Mouse (Mus musculus): ENCODE measurements around the gene Cmip. TPM values are rescaled to one million over a fixed set of nuclear protein-coding genes. Genes with fewer than 3 reads are reported as not detected.
A peak's percentile ranks its signal among the peaks of the same experiment; 100 is the strongest.

Gene Cmip
- polyA plus RNA-seq, 1 experiment from 2014 or later, result 18.7 TPM

DNA sequence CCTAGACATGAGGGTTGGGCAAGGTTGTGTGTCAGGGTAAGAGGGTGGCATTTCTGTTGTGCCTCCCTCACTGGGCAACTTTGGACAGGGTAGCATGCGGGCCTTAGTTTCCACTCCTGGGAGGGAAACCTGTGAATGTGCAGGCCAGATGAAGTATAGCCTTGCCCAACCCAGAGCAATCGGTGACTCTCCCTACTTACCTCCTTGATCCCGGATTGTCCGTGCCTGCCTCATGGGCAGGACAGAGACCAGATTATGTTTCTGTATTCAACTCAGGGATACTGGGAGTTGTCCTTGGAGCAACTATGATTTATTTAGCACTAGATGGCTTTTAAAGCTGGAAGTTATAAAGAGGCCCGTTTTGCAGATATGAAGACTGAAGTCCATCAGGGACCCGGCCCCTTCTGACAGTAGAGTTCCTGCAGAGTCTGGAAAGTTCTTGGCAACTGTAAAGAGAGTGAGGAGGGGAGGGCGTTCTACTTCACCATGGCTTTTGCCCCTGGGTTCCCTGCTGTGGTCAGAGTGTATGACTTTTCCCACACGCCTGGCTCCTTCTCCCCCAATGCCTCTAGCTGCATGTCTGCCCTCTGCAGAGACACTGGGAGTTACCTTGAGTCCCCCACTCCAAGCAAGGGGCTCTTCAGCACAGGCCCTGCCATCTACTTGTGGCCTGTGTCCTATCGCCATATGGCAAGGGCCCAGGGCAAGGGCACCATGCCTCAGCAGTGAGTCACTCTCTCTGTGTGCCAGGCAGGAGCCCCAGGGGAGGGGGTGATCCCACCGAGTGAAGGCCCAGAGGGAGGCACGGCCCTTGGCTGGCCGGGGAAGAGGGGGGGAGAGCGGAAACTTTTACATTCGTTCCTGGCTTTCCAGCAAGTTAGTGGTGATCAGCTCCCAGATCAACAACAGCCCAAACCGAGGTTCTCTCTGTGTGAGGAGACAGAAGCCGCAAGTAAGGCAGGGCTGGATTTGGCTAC is 100.9 kb downstream of the Cmip start:
- H3K4me1 ChIP-seq, result peaks cover 95% of the 10 kb centered on the region
- H3K4me2 ChIP-seq, result no peak overlapping the region
- no peak overlapping the region for H3K9ac ChIP-seq
- H3K9me3 ChIP-seq (replicated peaks), result no peaks in the 10 kb centered on the region
- peaks cover 17% of the 10 kb centered on the region; the same call in 1 of the 2 replicates for H3K36me3 ChIP-seq
- H3K4me3 ChIP-seq, result no peak overlapping the region
- H3K27ac ChIP-seq, result no peak overlapping the region
- no peak for ATAC-seq
- no peaks in the 10 kb centered on the region for H3K27me3 ChIP-seq (replicated peaks)
- WGBS (ENCODE audit: insufficient replicate concordance), result 85% methylated on average over 16 of the region's 16 CpGs

DNA sequence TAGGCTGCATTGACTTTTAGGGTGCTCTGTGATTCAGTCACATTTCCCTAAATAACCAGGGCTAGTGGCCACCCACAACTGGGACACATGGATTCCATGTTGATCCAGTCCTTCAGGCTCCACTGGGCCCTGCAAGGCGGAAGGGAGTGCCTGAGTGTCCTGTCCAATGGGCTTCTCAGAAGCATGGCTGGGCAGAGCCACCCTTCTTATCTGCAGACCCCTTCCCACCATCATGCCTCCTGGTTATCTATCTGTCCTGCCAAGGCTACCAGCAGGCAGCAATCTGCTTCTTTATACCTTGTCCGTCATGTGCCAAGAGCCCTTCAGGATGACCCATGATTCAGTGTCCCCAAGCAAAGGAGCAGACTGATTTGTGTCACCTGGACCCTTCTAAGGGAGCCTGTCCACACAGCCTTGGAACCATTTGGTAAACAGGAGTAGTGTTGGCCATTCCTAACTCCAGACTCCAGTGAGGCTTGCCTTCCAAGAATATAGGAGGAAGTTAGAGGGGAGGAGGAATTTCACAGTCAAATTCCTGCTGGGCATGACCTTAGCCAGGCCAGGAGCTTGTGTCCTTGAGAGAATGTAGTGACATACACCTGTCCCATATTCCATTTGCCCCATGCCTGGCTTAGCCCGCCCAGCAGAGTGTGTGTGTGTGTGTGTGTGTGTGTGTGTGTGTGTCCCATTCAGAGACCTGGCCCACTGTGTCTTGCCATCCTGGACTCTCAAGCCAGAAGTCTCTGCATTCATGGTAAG is 103.5 kb downstream of the Cmip start:
- Histone ChIP-seq H3K4me2 (peak overlapping the region; percentile 43), H3K9ac (peak overlapping the region; percentile 18; the same call in 1 of the 2 replicates), H3K36me3 (0 out of 2 replicates have a peak, but pooled peaks cover 11% of the 10 kb centered on the region), H3K9me3 (replicated peaks) (no peaks in the 10 kb centered on the region), H3K27ac (peak overlapping the region; percentile 71), H3K4me1 (peaks cover 84% of the 10 kb centered on the region), H3K4me3 (no peak overlapping the region), H3K27me3 (replicated peaks) (no peaks in the 10 kb centered on the region)
- ATAC-seq, result peak; percentile 91
- WGBS (ENCODE audit: insufficient replicate concordance), result 56% methylated on average over 3 of the region's 3 CpGs

DNA sequence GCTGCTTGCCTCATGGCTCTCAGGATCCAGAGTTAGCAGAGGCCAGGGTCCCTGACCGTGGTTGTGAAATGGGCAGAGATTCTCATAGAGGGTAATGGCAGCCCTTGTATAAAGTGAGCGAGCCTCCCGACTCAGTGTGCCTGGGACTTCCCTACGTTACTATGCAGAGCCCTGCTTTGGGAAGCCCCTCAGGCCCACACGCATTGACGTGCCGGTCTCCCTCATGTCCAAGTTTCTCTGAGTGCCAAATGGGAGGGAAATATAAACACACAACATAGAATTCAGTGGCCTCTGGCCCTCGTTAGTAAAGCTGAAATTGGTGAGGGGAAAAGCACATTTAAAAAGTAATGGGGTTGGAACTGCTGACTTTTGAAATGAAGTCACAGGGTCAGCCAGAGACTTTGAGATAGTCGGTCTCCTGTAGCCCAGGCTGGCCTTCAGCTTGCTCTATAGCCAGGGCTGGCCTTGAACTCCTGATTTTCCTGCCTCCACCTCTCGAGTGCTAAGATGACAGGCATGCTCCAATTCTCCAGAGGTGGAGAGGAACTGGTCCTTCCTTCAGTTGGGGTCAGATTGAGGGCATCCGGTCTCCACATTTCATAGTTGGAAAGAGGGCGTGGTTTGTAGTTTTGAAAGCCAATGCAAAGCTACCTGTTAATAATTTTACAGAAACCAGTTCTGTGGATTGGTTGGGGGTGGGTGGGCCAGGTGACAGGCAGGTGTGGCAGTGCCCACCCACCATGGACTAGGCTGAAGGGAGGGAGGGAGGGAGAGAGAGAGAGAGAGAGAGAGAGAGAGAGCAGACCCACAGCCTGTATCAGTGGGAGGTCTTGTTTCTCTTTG is 105.0 kb downstream of the Cmip start:
- Histone ChIP-seq H3K4me2 (no peak overlapping the region), H3K4me1 (peaks cover 82% of the 10 kb centered on the region), H3K27me3 (replicated peaks) (no peaks in the 10 kb centered on the region), H3K27ac (peak overlapping the region; percentile 18; the same call in 1 of the 2 replicates), H3K4me3 (no peak overlapping the region), H3K36me3 (0 out of 2 replicates have a peak, but pooled peaks cover 4% of the 10 kb centered on the region), H3K9me3 (replicated peaks) (no peaks in the 10 kb centered on the region), H3K9ac (no peak overlapping the region)
- no peak for ATAC-seq
- WGBS (ENCODE audit: insufficient replicate concordance), result 70% methylated on average over 12 of the region's 12 CpGs

DNA sequence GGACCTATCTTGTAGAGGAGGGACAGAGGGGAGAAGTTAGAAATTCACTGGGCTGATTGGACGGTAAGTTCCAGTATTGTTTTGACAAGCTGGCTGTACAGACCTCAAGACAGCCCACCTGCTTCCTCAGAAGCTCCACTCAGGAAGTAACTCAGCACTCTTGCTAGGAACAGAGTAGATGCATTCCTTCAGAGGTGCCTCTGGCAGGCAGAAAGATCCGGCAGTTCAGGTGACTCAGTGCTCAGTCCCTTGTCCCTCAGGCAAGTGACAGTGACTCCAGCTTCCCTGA is 105.5 kb downstream of the Cmip start:
- H3K27me3 ChIP-seq (replicated peaks), result no peaks in the 10 kb centered on the region
- H3K27ac ChIP-seq, result 0 out of 2 replicates have a peak overlapping the region, but pooled peaks have one; percentile 12
- no peak for ATAC-seq
- H3K4me1 ChIP-seq, result peaks cover 84% of the 10 kb centered on the region
- H3K4me3 ChIP-seq, result no peak overlapping the region
- WGBS (ENCODE audit: insufficient replicate concordance), result 36% methylated on average over 2 of the region's 2 CpGs
- no peak overlapping the region for H3K4me2 ChIP-seq
- 0 out of 2 replicates have a peak, but pooled peaks cover 4% of the 10 kb centered on the region for H3K36me3 ChIP-seq
- H3K9me3 ChIP-seq (replicated peaks), result no peaks in the 10 kb centered on the region
- no peak overlapping the region for H3K9ac ChIP-seq

DNA sequence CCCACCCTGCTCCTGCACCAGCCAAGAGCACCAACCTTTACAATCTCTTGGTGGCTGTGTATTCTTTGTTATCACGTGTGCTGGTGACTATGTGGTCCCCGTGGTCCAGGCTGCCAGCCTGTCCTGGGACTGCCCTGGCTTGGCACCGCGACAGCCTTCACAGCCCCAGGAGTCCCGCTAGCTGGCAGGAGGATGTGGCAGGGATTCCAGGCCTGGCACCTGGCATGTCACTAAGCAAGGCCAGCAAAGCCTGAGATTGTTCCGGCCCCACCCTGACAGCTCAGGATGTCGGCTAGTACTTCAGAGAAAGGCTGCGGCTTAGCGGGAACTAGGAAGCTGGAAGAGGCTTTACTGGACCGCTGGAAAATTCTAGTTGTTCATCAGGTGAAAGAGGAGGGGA is 106.4 kb downstream of the Cmip start:
- Histone ChIP-seq H3K4me2 (no peak overlapping the region), H3K9me3 (replicated peaks) (no peaks in the 10 kb centered on the region), H3K4me1 (peaks cover 84% of the 10 kb centered on the region), H3K27me3 (replicated peaks) (no peaks in the 10 kb centered on the region), H3K27ac (no peak overlapping the region), H3K9ac (no peak overlapping the region), H3K4me3 (no peak overlapping the region), H3K36me3 (no peaks in the 10 kb centered on the region)
- no peak for ATAC-seq
- 88% methylated on average over 10 of the region's 10 CpGs for WGBS (ENCODE audit: insufficient replicate concordance)

DNA sequence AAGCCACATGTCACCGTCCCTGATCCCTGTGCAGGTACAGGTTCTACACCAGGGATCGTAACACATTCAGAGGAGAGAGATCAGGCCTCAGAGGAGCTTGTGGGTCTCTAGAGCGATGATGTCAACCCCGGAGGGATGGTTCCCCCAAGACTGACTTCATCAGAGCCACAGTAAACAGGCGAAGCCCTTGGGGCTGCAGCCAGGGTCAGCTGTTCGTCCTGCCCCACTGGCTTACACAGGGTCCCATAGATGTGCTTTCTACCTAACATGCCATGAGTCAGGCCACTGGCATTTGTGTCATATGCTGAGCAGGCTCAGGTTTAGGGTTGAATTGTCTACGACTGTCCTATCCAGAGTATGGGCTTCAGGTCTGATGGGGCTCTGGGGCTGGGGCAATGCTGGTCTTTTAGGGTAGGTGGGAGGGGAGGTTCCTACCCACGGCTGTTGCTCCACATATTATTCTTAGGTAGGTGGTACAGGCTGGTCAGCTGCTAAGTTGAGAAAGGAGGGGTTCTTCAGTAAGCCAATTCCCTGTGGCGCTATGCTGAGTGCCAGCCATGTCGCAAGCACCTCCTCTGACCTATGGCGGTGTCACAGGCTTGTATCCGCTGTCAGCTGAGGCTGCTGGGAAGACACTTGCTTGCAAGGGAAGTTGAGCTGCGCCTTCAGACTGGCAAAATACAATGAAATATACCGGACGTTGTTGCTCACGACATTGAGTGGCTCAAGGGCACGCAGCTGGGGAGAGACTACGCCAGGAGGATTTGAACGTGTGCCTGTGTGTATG is 107.7 kb downstream of the Cmip start:
- H3K9me3 ChIP-seq (replicated peaks), result no peaks in the 10 kb centered on the region
- H3K27me3 ChIP-seq (replicated peaks), result no peaks in the 10 kb centered on the region
- no peak overlapping the region for H3K27ac ChIP-seq
- peaks cover 84% of the 10 kb centered on the region for H3K4me1 ChIP-seq
- no peak overlapping the region for H3K4me2 ChIP-seq
- H3K4me3 ChIP-seq, result no peak overlapping the region
- 79% methylated on average over 19 of the region's 19 CpGs for WGBS (ENCODE audit: insufficient replicate concordance)
- H3K9ac ChIP-seq, result no peak overlapping the region
- no peak for ATAC-seq
- H3K36me3 ChIP-seq, result no peaks in the 10 kb centered on the region

DNA sequence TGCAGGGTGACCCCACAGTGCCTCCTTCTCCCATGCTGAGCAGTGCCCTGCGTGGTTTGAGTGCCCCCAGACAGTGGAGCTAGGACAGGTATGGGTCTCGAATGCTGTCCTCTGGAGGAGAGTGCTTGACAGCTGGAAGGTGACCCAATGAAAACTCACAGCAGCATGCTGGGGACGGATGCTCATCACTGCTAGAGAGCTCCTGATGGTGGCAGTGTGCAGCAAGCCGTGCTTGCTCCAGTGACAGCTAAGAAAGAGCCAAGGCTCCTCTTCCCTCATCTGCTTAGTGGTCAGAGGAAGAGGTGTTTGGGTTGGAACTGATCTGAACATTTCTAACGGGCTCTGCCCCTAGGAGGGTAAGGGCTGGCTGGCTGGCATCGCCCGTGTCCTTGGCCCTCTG is 109.6 kb downstream of the Cmip start:
- Histone ChIP-seq H3K9ac (no peak overlapping the region), H3K4me3 (no peak overlapping the region), H3K4me1 (peaks cover 84% of the 10 kb centered on the region), H3K4me2 (no peak overlapping the region), H3K27ac (no peak overlapping the region), H3K36me3 (no peaks in the 10 kb centered on the region), H3K9me3 (replicated peaks) (no peaks in the 10 kb centered on the region), H3K27me3 (replicated peaks) (no peaks in the 10 kb centered on the region)
- ATAC-seq, result no peak
- 68% methylated on average over 7 of the region's 7 CpGs for WGBS (ENCODE audit: insufficient replicate concordance)

DNA sequence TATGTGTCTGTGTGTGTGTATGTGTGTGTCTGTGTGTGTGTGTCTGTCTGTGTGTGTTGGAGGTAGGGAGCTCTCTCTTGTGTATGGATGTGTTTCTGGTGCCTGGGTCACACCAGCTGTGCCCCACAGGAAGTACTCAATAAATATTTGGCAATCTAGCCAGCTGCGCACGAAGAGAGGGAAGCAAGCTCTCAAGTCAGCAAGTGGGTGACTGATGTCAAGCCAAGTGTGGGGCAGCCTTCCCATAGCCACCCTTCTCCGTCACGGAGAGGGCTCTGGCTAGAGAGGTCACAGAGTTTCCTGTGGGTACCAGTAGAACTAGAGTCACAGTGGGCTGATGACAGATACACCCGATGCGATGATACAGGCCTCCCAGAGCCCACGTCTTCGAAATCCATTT is 110.6 kb downstream of the Cmip start:
- no peak for ATAC-seq
- H3K9ac ChIP-seq, result no peak overlapping the region
- H3K27ac ChIP-seq, result no peak overlapping the region
- no peaks in the 10 kb centered on the region for H3K27me3 ChIP-seq (replicated peaks)
- H3K9me3 ChIP-seq (replicated peaks), result no peaks in the 10 kb centered on the region
- 0 out of 2 replicates have a peak, but pooled peaks cover 5% of the 10 kb centered on the region for H3K36me3 ChIP-seq
- 77% methylated on average over 8 of the region's 8 CpGs for WGBS (ENCODE audit: insufficient replicate concordance)
- H3K4me2 ChIP-seq, result no peak overlapping the region
- peaks cover 84% of the 10 kb centered on the region for H3K4me1 ChIP-seq
- H3K4me3 ChIP-seq, result no peak overlapping the region

DNA sequence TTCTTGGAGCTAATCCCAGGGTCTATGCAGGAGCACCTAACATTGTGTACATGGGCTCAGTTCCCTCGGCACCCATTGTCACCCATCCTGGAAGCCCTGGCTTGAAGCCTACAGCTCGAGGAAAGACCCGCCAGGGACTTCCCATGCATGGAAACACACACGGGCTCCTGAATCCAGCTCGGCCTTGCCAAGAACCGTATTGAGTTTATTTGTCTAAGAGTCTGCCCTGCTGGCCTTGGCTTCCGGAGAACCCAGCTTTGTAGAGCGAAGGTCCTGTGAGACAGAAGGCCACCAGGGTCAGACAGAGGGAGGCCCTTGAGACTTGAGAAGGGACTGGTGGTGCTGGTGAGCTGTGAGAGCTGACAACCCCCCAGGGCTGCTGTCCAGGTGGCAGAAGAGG is 111.9 kb downstream of the Cmip start:
- Histone ChIP-seq H3K9me3 (replicated peaks) (no peaks in the 10 kb centered on the region), H3K36me3 (0 out of 2 replicates have a peak, but pooled peaks cover 5% of the 10 kb centered on the region), H3K27ac (no peak overlapping the region), H3K4me2 (no peak overlapping the region), H3K9ac (no peak overlapping the region), H3K4me3 (no peak overlapping the region), H3K4me1 (peaks cover 91% of the 10 kb centered on the region), H3K27me3 (replicated peaks) (no peaks in the 10 kb centered on the region)
- no peak for ATAC-seq
- 77% methylated on average over 8 of the region's 8 CpGs for WGBS (ENCODE audit: insufficient replicate concordance)

DNA sequence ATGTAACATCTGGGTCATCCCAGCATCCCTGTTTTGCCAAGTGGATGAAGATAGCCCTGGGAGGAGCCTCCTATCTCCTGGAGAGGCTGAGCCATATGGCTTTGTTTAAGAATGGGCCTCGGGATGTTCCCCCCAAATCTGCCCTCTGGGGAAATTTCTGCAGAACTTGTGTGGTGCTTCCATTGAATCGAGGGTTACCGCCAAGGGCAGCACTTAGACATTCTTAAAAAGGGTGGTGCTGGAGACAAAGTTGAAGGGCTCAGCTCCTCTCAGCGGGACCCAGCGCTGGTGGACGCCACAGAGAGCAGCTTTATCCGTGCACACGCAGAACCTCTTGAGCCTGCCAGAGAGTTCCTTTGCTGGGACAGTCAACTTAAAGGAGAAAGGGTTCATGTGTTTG is 113.1 kb downstream of the Cmip start:
- Histone ChIP-seq H3K9ac (no peak overlapping the region), H3K27me3 (replicated peaks) (no peaks in the 10 kb centered on the region), H3K4me2 (no peak overlapping the region), H3K36me3 (0 out of 2 replicates have a peak, but pooled peaks cover 5% of the 10 kb centered on the region), H3K4me1 (peaks cover 88% of the 10 kb centered on the region), H3K9me3 (replicated peaks) (no peaks in the 10 kb centered on the region), H3K4me3 (no peak overlapping the region), H3K27ac (peak overlapping the region; percentile 4; the same call in 1 of the 2 replicates)
- no peak for ATAC-seq
- 65% methylated on average over 8 of the region's 8 CpGs for WGBS (ENCODE audit: insufficient replicate concordance)

DNA sequence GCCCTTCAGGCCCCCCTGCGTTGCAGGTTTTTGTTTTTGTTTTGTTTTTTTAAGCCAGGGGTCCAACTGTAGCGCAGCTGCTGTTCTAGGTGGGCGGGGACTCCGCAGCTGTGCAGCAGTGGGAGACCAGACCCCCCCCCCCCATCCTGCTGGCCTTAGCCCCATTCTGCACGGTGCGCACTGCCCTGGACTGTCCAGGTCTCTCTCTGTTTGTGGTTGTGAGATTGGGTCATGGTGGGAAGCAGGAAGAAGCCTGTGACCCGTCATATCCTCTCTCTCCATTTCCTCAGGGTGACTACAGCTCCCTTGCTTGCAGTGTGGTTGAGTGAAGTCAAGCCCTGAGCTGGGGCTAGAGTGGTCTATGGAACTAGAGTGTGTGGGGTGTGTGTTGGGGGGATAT is 114.3 kb downstream of the Cmip start:
- H3K9ac ChIP-seq, result no peak overlapping the region
- H3K4me1 ChIP-seq, result peaks cover 84% of the 10 kb centered on the region
- H3K36me3 ChIP-seq, result 0 out of 2 replicates have a peak, but pooled peaks cover 5% of the 10 kb centered on the region
- 59% methylated on average over 7 of the region's 7 CpGs for WGBS (ENCODE audit: insufficient replicate concordance)
- H3K4me3 ChIP-seq, result no peak overlapping the region
- no peaks in the 10 kb centered on the region for H3K27me3 ChIP-seq (replicated peaks)
- no peaks in the 10 kb centered on the region for H3K9me3 ChIP-seq (replicated peaks)
- H3K4me2 ChIP-seq, result no peak overlapping the region
- H3K27ac ChIP-seq, result no peak overlapping the region
- ATAC-seq, result peak; percentile 34; the same call in 1 of the 2 replicates
